ENCODE assay signal across 10 mouse cellular contexts in the genomic region with DNA sequence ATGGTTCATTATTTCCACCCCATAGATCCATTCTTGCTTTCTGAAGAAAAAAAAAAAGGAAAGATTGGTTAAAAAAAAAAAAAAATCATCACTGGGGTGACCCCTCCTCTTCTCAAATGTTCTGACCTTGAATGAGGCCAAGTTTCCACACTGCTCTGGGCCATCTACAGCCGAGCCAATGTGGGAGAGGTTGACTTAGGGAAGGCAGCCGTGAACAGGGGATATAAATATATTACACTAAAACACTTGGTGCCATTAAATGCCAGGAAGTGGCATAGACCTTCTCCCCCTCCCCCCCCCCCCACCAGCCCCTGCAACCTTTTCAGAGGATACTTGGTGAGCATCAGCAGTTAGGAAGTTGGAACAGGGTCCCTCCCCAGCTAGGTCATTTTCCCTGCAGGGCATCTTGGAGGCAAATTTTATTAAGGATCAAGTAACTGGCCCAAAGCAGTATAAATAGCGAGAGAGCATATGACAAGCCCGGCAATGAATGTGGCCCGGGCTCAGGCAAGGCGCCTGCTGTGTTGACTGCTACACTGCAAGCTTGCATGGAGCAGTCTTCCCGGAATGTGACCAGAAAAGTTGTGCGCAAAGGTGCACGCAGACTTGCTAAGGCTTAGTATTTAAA.
DNase-seq lines count a peak whose midpoint lies in the region; ATAC-seq and TF ChIP-seq lines count a peak whose summit lies in the region.
"Had no signal": no experiment of that assay in that cellular context is flagged by ENCODE, and none has a peak within 500 bp of the region (broad histone marks: within the 10 kb centered on the region; RNA-seq: fewer than 3 reads in every experiment).

No protein-coding gene starts in this region.

- ATAC-seq in embryonic facial prominence, embryonic 14.5 days (ENCODE audit: low read depth) = peak; percentile 47; the same call in 1 of the 2 replicates
- ATAC-seq in heart, embryonic 16.5 days (replicated peaks; ENCODE audit: extremely low read depth, insufficient read depth, low FRiP score) = no peak; the same call in 1 of the 2 replicates
- no peak for ATAC-seq in kidney, postnatal 0 days (replicated peaks; ENCODE audit: low FRiP score, low read depth)
- ATAC-seq: activated CD4-positive, CD25-positive, alpha-beta regulatory T cell, adult 4 months had no signal

- peak; percentile 23 for DNase-seq in embryonic facial prominence, embryonic 14.5 days (ENCODE audit: low spot score)
- peak; percentile 41 for DNase-seq in gastrocnemius, postnatal 10 days
- peak; percentile 57 for DNase-seq in kidney, postnatal 0 days (ENCODE audit: low spot score)
- DNase-seq in right cerebral cortex, adult 18-20 months = no peak
- DNase-seq in layer of hippocampus, adult 9-11 months = no peak
- no peak for DNase-seq in thymus, adult 2 months

- H3K9me3 ChIP-seq in embryonic facial prominence, embryonic 14.5 days (ENCODE audit: control insufficient read depth, low read length) = no peaks in the 10 kb centered on the region
- H3K9me3 ChIP-seq in heart, embryonic 16.5 days (replicated peaks; ENCODE audit: control insufficient read depth, low read length) = no peaks in the 10 kb centered on the region
- no peaks in the 10 kb centered on the region for H3K9me3 ChIP-seq in kidney, postnatal 0 days (replicated peaks; ENCODE audit: low read length)
- H3K9me3 ChIP-seq: embryonic facial prominence, embryonic 12.5 days had no signal

- no peak overlapping the region for H3K9ac ChIP-seq in embryonic facial prominence, embryonic 14.5 days (ENCODE audit: low read depth, low read length)
- H3K9ac ChIP-seq in heart, embryonic 16.5 days (ENCODE audit: low read length) = no peak overlapping the region
- H3K9ac ChIP-seq in kidney, postnatal 0 days (ENCODE audit: low read depth, low read length) = no peak overlapping the region
- H3K9ac ChIP-seq: embryonic facial prominence, embryonic 12.5 days; liver, embryonic 14.5 days had no signal

- WGBS in embryonic facial prominence, embryonic 14.5 days = 67% methylated on average over 9 of the region's 9 CpGs
- 46% methylated on average over 9 of the region's 9 CpGs for WGBS in heart, embryonic 16.5 days
- 45% methylated on average over 9 of the region's 9 CpGs for WGBS in kidney, postnatal 0 days
- 94% methylated on average over 9 of the region's 9 CpGs for WGBS in thymus, adult 2 months

- H3K4me1 ChIP-seq in embryonic facial prominence, embryonic 14.5 days (ENCODE audit: control insufficient read depth, insufficient read depth, low read length) = no peaks in the 10 kb centered on the region
- peaks cover 21% of the 10 kb centered on the region for H3K4me1 ChIP-seq in heart, embryonic 16.5 days (ENCODE audit: control insufficient read depth, insufficient read depth, low read length)
- H3K4me1 ChIP-seq in kidney, postnatal 0 days (replicated peaks; ENCODE audit: insufficient read depth, low read length) = no peaks in the 10 kb centered on the region
- H3K4me1 ChIP-seq in thymus, adult 2 months (replicated peaks; ENCODE audit: control insufficient read depth, insufficient read depth, low read length) = no peaks in the 10 kb centered on the region
- H3K4me1 ChIP-seq: embryonic facial prominence, embryonic 12.5 days had no signal

- H3K4me2 ChIP-seq in embryonic facial prominence, embryonic 14.5 days (ENCODE audit: low read depth, low read length) = no peak overlapping the region
- peak overlapping the region; percentile 10; the same call in 1 of the 2 replicates for H3K4me2 ChIP-seq in heart, embryonic 16.5 days (ENCODE audit: low read depth, low read length)
- H3K4me2 ChIP-seq in kidney, postnatal 0 days (ENCODE audit: low read length) = no peak overlapping the region
- H3K4me2 ChIP-seq: embryonic facial prominence, embryonic 12.5 days had no signal

- H3K4me3 ChIP-seq in embryonic facial prominence, embryonic 14.5 days (ENCODE audit: low read depth, low read length) = no peak overlapping the region
- no peak overlapping the region for H3K4me3 ChIP-seq in heart, embryonic 16.5 days (ENCODE audit: low read length)
- no peak overlapping the region for H3K4me3 ChIP-seq in kidney, postnatal 0 days (replicated peaks; ENCODE audit: low read depth, low read length)
- no peak overlapping the region for H3K4me3 ChIP-seq in thymus, adult 2 months (ENCODE audit: control insufficient read depth, insufficient read depth, low read length)
- H3K4me3 ChIP-seq: embryonic facial prominence, embryonic 12.5 days had no signal

- H3K27me3 ChIP-seq in embryonic facial prominence, embryonic 14.5 days (replicated peaks; ENCODE audit: control insufficient read depth, insufficient read depth, low read length) = no peaks in the 10 kb centered on the region
- H3K27me3 ChIP-seq in heart, embryonic 16.5 days (ENCODE audit: control insufficient read depth, insufficient read depth, low read length) = no peaks in the 10 kb centered on the region
- H3K27me3 ChIP-seq in kidney, postnatal 0 days (ENCODE audit: insufficient read depth, low read length) = no peaks in the 10 kb centered on the region
- H3K27me3 ChIP-seq in thymus, adult 2 months (ENCODE audit: control insufficient read depth, insufficient read depth, low read length) = no peaks in the 10 kb centered on the region
- H3K27me3 ChIP-seq: embryonic facial prominence, embryonic 12.5 days had no signal

- no peak overlapping the region for H3K27ac ChIP-seq in embryonic facial prominence, embryonic 14.5 days (replicated peaks; ENCODE audit: low read depth, low read length)
- H3K27ac ChIP-seq in heart, embryonic 16.5 days (ENCODE audit: low read length) = peak overlapping the region; percentile 72
- 0 out of 2 replicates have a peak overlapping the region, but pooled peaks have one; percentile 42 for H3K27ac ChIP-seq in kidney, postnatal 0 days
- no peak overlapping the region for H3K27ac ChIP-seq in thymus, adult 2 months (ENCODE audit: control insufficient read depth, insufficient read depth, low read length)
- H3K27ac ChIP-seq: embryonic facial prominence, embryonic 12.5 days; liver, embryonic 14.5 days had no signal

- TF ChIP-seq CTCF in kidney, postnatal 0 days (IDR thresholded peaks at IDR 0.05; ENCODE audit: low read depth) = no peak
- TF ChIP-seq CTCF in thymus, adult 2 months (IDR thresholded peaks at IDR 0.05; ENCODE audit: borderline replicate concordance, control insufficient read depth, extremely low read depth, insufficient read depth, low read length, poor library complexity) = no peak

- no peaks in the 10 kb centered on the region for H3K36me3 ChIP-seq in embryonic facial prominence, embryonic 14.5 days (ENCODE audit: control insufficient read depth, insufficient read depth, low read length)
- no peaks in the 10 kb centered on the region for H3K36me3 ChIP-seq in heart, embryonic 16.5 days (ENCODE audit: control insufficient read depth, insufficient read depth)
- H3K36me3 ChIP-seq in kidney, postnatal 0 days (ENCODE audit: insufficient read depth, low read length) = no peaks in the 10 kb centered on the region
- no peaks in the 10 kb centered on the region for H3K36me3 ChIP-seq in thymus, adult 2 months (ENCODE audit: control insufficient read depth, insufficient read depth, low read length)
- H3K36me3 ChIP-seq: embryonic facial prominence, embryonic 12.5 days had no signal

- no peak for TF ChIP-seq POLR2A in thymus, adult 2 months (IDR thresholded peaks at IDR 0.05; ENCODE audit: control insufficient read depth, extremely low read depth, insufficient read depth, low read length, poor library complexity)

Comparison
In these comparisons a context has a peak if more than half of its experiments do, and no peak if none do; other contexts are left out.
1. DNase-seq: peak in embryonic facial prominence, embryonic 14.5 days (single experiment), gastrocnemius, postnatal 10 days (single experiment) and kidney, postnatal 0 days (single experiment); none in right cerebral cortex, adult 18-20 months (single experiment), layer of hippocampus, adult 9-11 months (single experiment) and thymus, adult 2 months (single experiment).
2. H3K27ac ChIP-seq: peak in heart, embryonic 16.5 days (single experiment) and kidney, postnatal 0 days (single experiment); none in embryonic facial prominence, embryonic 14.5 days (single experiment) and thymus, adult 2 months (single experiment).